ENCODE assay signal across 8 mouse cellular contexts in genomic region chr7:64032921-64033354, GRCm38 (mm10).
DNase-seq lines count a peak whose midpoint lies in the region; ATAC-seq and TF ChIP-seq lines count a peak whose summit lies in the region.
"Had no signal": no experiment of that assay in that cellular context is flagged by ENCODE, and none has a peak within 500 bp of the region (broad histone marks: within the 10 kb centered on the region; RNA-seq: fewer than 3 reads in every experiment).

No protein-coding gene starts in this region.

- H3ac ChIP-seq in myocyte (ENCODE audit: control insufficient read depth, insufficient read length): no peak overlapping the region

- 21% methylated on average over 9 of the region's 9 CpGs for WGBS in heart, embryonic 15.5 days
- 68% methylated on average over 9 of the region's 9 CpGs for WGBS in kidney, embryonic 14.5 days

- H3K4me2 ChIP-seq in heart, embryonic 15.5 days: no peak overlapping the region
- peak overlapping the region; percentile 46 for H3K4me2 ChIP-seq in myocyte (ENCODE audit: low read depth)
- no peak overlapping the region for H3K4me2 ChIP-seq in kidney, embryonic 14.5 days (replicated peaks; ENCODE audit: low read depth, low read length)
- H3K4me2 ChIP-seq: neural tube, embryonic 12.5 days had no signal

- peaks cover 31% of the 10 kb centered on the region for H3K4me1 ChIP-seq in heart, embryonic 15.5 days (replicated peaks)
- 0 out of 2 replicates have a peak, but pooled peaks cover 2% of the 10 kb centered on the region for H3K4me1 ChIP-seq in kidney, embryonic 14.5 days (ENCODE audit: control insufficient read depth, insufficient read depth, low read length)
- H3K4me1 ChIP-seq: neural tube, embryonic 12.5 days had no signal

- peak; percentile 32; the same call in 1 of the 2 replicates for ATAC-seq in heart, embryonic 15.5 days (replicated peaks; ENCODE audit: insufficient number of reproducible peaks, insufficient read depth, low FRiP score, low read depth)
- no peak for ATAC-seq in kidney, embryonic 14.5 days (ENCODE audit: low FRiP score, low TSS enrichment)

- peak; percentile 73 for DNase-seq in brain, embryonic 14.5 days (ENCODE audit: low read depth)
- peak; percentile 77 for DNase-seq in cerebellum, adult 9-11 months
- no peak for DNase-seq in natural killer cell, adult 2 months (ENCODE audit: low spot score in 2 of 2)
- no peak for DNase-seq in spleen, postnatal 10 days (ENCODE audit: low spot score in 2 of 2)

- TF ChIP-seq CTCF in brain, embryonic 14.5 days (IDR thresholded peaks at IDR 0.05; ENCODE audit: borderline replicate concordance, extremely low read depth, insufficient read depth, insufficient read length): no peak

- TF ChIP-seq POLR2A in brain, embryonic 14.5 days (IDR thresholded peaks at IDR 0.05; ENCODE audit: borderline replicate concordance, extremely low read depth, insufficient read depth, insufficient read length, poor library complexity, severe bottlenecking): no peak
- no peak for TF ChIP-seq POLR2A in myocyte (IDR thresholded peaks at IDR 0.05; ENCODE audit: insufficient read length, low read depth)

- peak overlapping the region; percentile 43 for H3K27ac ChIP-seq in heart, embryonic 15.5 days
- H3K27ac ChIP-seq in kidney, embryonic 14.5 days (ENCODE audit: low read depth, low read length): no peak overlapping the region
- H3K27ac ChIP-seq: neural tube, embryonic 12.5 days had no signal

- no peak overlapping the region for H3K9ac ChIP-seq in heart, embryonic 15.5 days
- H3K9ac ChIP-seq in kidney, embryonic 14.5 days (ENCODE audit: low read depth, low read length): no peak overlapping the region
- H3K9ac ChIP-seq: neural tube, embryonic 12.5 days had no signal

- H3K27me3 ChIP-seq in heart, embryonic 15.5 days: no peaks in the 10 kb centered on the region
- no peaks in the 10 kb centered on the region for H3K27me3 ChIP-seq in myocyte (ENCODE audit: control insufficient read depth, insufficient read depth, insufficient read length)
- H3K27me3 ChIP-seq in kidney, embryonic 14.5 days (ENCODE audit: control insufficient read depth, insufficient read depth, low read length): no peaks in the 10 kb centered on the region
- H3K27me3 ChIP-seq: neural tube, embryonic 12.5 days had no signal

- H3K4me3 ChIP-seq in heart, embryonic 15.5 days: no peak overlapping the region
- no peak overlapping the region for H3K4me3 ChIP-seq in myocyte
- no peak overlapping the region for H3K4me3 ChIP-seq in kidney, embryonic 14.5 days (ENCODE audit: low read length)
- H3K4me3 ChIP-seq: neural tube, embryonic 12.5 days had no signal

- no peaks in the 10 kb centered on the region for H3K9me3 ChIP-seq in heart, embryonic 15.5 days (replicated peaks)
- H3K9me3 ChIP-seq in kidney, embryonic 14.5 days (ENCODE audit: control insufficient read depth, low read length): no peaks in the 10 kb centered on the region

- no peaks in the 10 kb centered on the region for H3K79me2 ChIP-seq in myocyte (ENCODE audit: control insufficient read depth, insufficient read depth)

- H3K36me3 ChIP-seq in heart, embryonic 15.5 days: no peaks in the 10 kb centered on the region
- no peaks in the 10 kb centered on the region for H3K36me3 ChIP-seq in myocyte (ENCODE audit: control insufficient read depth, insufficient read depth)
- no peaks in the 10 kb centered on the region for H3K36me3 ChIP-seq in kidney, embryonic 14.5 days (ENCODE audit: control insufficient read depth, insufficient read depth, low read length)
- H3K36me3 ChIP-seq: neural tube, embryonic 12.5 days had no signal

TF ChIP-seq in myocyte, 11 proteins besides CTCF, POLR2A, EP300 and RAD21:
- no peak for TF ChIP-seq USF1 (IDR thresholded peaks at IDR 0.05; ENCODE audit: low read depth)
- TF ChIP-seq MYOD1 (IDR thresholded peaks at IDR 0.05; ENCODE audit: control insufficient read depth in 1 of 3, insufficient read length in 2 of 3, low read depth in 2 of 3): no peak
- TF ChIP-seq SRF (IDR thresholded peaks at IDR 0.05; ENCODE audit: control insufficient read depth, insufficient read length, low read depth): no peak
- TF ChIP-seq POLR2AphosphoS2 (IDR thresholded peaks at IDR 0.05; ENCODE audit: insufficient read length, low read depth): no peak
- no peak for TF ChIP-seq TCF3 (IDR thresholded peaks at IDR 0.05; ENCODE audit: insufficient read length, low read depth)
- no peak for TF ChIP-seq E2F4 (IDR thresholded peaks at IDR 0.05; ENCODE audit: insufficient read depth)
- TF ChIP-seq TCF12 (IDR thresholded peaks at IDR 0.05; ENCODE audit: insufficient read depth, poor library complexity, severe bottlenecking): no peak
- no peak for TF ChIP-seq MAX (IDR thresholded peaks at IDR 0.05; ENCODE audit: low read depth)
- no peak for TF ChIP-seq REST (IDR thresholded peaks at IDR 0.05; ENCODE audit: insufficient read depth, insufficient read length)
- TF ChIP-seq CEBPB (IDR thresholded peaks at IDR 0.05; ENCODE audit: insufficient read depth, poor library complexity, severe bottlenecking): no peak
- no peak for TF ChIP-seq MYOG (IDR thresholded peaks at IDR 0.05; ENCODE audit: control insufficient read depth in 1 of 3, insufficient read depth in 1 of 3, insufficient read length in 2 of 3, low read depth in 2 of 3)

Comparison
In these comparisons a context has a peak if more than half of its experiments do, and no peak if none do; other contexts are left out.
1. DNase-seq: peak in brain, embryonic 14.5 days (single experiment) and cerebellum, adult 9-11 months (single experiment); none in natural killer cell, adult 2 months (0 of 2) and spleen, postnatal 10 days (0 of 2).